Comparison of ENCODE assay signal across 10 mouse cellular contexts in genomic region chr5:146733888-146734640, GRCm38 (mm10).
DNase-seq lines count a peak whose midpoint lies in the region; ATAC-seq lines count a peak whose summit lies in the region.
"Had no signal": no experiment of that assay in that cellular context is flagged by ENCODE, and none has a peak within 500 bp of the region (broad histone marks: within the 10 kb centered on the region; RNA-seq: fewer than 3 reads in every experiment).

No protein-coding gene starts in this region.

- no peaks in the 10 kb centered on the region for H3K27me3 ChIP-seq in lung, embryonic 16.5 days (ENCODE audit: control insufficient read depth, insufficient read depth, low read depth, low read length)
- H3K27me3 ChIP-seq in limb, embryonic 10.5 days (ENCODE audit: low read depth, poor library complexity, severe bottlenecking): no peaks in the 10 kb centered on the region

- no peak overlapping the region for H3K27ac ChIP-seq in lung, embryonic 16.5 days (ENCODE audit: low read length)
- H3K27ac ChIP-seq in limb, embryonic 10.5 days: 0 out of 2 replicates have a peak overlapping the region, but pooled peaks have one; percentile 2
- H3K27ac ChIP-seq: forebrain, embryonic 10.5 days had no signal

- H3K4me2 ChIP-seq in lung, embryonic 16.5 days (ENCODE audit: low read depth, low read length): no peak overlapping the region

- H3K36me3 ChIP-seq in lung, embryonic 16.5 days (ENCODE audit: control insufficient read depth, insufficient read depth, low read length): peaks cover 23% of the 10 kb centered on the region
- H3K36me3 ChIP-seq in limb, embryonic 10.5 days: peaks cover 36% of the 10 kb centered on the region

- H3K9ac ChIP-seq in lung, embryonic 16.5 days (ENCODE audit: low read length): no peak overlapping the region

- peak; percentile 36 for DNase-seq in adrenal gland, adult 2 months
- DNase-seq in adrenal gland, adult 18-20 months (ENCODE audit: low spot score in 2 of 2): no peak
- no peak for DNase-seq in lung, postnatal 4 days
- DNase-seq in limb, embryonic 10.5 days (ENCODE audit: low spot score): no peak
- DNase-seq in lung, postnatal 25 days (ENCODE audit: low spot score): peak; percentile 32
- DNase-seq in ovary, adult 18-20 months (ENCODE audit: low spot score): no peak
- DNase-seq in left cerebral cortex, adult 18-20 months (ENCODE audit: low spot score in 2 of 2): no peak
- DNase-seq: embryo, embryonic 11 days had no signal

- ATAC-seq in lung, embryonic 16.5 days (ENCODE audit: low read depth): 0 out of 2 replicates have a peak, but pooled peaks have one; percentile 24

- WGBS in lung, embryonic 16.5 days: 64% methylated on average over 12 of the region's 12 CpGs
- 77% methylated on average over 12 of the region's 12 CpGs for WGBS in limb, embryonic 10.5 days

- H3K9me3 ChIP-seq in lung, embryonic 16.5 days (ENCODE audit: control insufficient read depth, low read length): no peaks in the 10 kb centered on the region
- H3K9me3 ChIP-seq in limb, embryonic 10.5 days (replicated peaks): no peaks in the 10 kb centered on the region
- H3K9me3 ChIP-seq: forebrain, embryonic 10.5 days had no signal

- H3K4me1 ChIP-seq in lung, embryonic 16.5 days (replicated peaks; ENCODE audit: control insufficient read depth, insufficient read depth, low read length): peaks cover 3% of the 10 kb centered on the region; the same call in 1 of the 2 replicates
- H3K4me1 ChIP-seq in limb, embryonic 10.5 days: peaks cover 14% of the 10 kb centered on the region

- no peak overlapping the region for H3K4me3 ChIP-seq in lung, embryonic 16.5 days (ENCODE audit: low read length)
- no peak overlapping the region for H3K4me3 ChIP-seq in limb, embryonic 10.5 days
- H3K4me3 ChIP-seq: forebrain, embryonic 10.5 days had no signal

Comparison
In these comparisons a context has a peak if more than half of its experiments do, and no peak if none do; other contexts are left out.
1. DNase-seq: peak in adrenal gland, adult 2 months (single experiment) and lung, postnatal 25 days (single experiment); none in adrenal gland, adult 18-20 months (0 of 2), lung, postnatal 4 days (0 of 2), limb, embryonic 10.5 days (single experiment), ovary, adult 18-20 months (single experiment) and left cerebral cortex, adult 18-20 months (0 of 2).